Mouse (Mus musculus): ENCODE measurements at regions not wholly inside any gene's neighbourhood (a gene's known extent, or its start where the extent isn't known, plus 50 kb on each side); places are given as distances from the start of the nearest gene placed in this dataset.

DNA sequence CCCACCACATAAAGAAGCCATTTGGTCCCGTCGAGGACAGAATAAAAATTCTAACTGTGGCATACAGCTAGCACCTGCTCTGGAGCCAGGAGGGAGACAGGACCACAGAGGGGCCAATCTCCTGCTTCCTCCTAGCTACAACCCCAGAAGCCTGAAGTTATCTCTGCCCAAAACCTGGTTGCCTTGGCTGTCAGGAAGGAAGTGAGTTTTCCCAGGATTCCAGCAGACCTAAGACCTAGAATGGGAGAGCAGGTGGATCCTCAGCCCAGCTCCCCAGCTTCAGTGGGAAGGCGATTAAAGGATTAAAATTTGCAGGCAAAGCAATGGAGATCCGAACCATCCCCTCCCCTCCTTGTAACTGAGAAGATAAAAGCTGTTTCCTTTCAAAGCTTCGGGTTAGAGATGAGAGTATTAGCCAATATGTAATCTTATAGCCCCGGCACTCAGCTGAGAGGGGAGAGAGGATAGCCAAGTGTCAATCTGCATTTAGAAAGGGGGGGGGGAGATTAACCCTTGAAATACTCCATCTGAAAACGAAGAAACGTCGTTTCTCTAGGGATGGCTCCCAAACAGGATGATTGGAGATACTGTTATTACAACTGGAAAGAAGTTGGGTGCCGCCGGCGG is 386.1 kb downstream of the Setd4 start:
- TF ChIP-seq CTCF (IDR thresholded peaks at IDR 0.05; ENCODE audit: control insufficient read depth, insufficient read depth, insufficient replicate concordance, low read depth, low read length): no peak
- TF ChIP-seq POLR2A (IDR thresholded peaks at IDR 0.05; ENCODE audit: control insufficient read depth, low read depth, low read length): no peak
